Mouse (Mus musculus): Measurements from ENCODE around the gene Sept12. TPM values are rescaled to one million over a fixed set of nuclear protein-coding genes. Genes with fewer than 3 reads are reported as not detected.

The Sept12 gene
- polyA plus RNA-seq, 1 experiment from 2014 or later: not detected

- H3K27ac ChIP-seq (replicated peaks): no peak overlapping the region
These were observed 10.4 kb upstream of the Sept12 start for GRCm38 (mm10) chr16:5008076-5008475.

GRCm38 (mm10) chr16:5007492-5007891, 9.8 kb upstream of the Sept12 start:
- Histone ChIP-seq H3K9me3 (no peaks in the 10 kb centered on the region), H3K27ac (replicated peaks) (no peak overlapping the region), H3K27me3 (no peaks in the 10 kb centered on the region), H3K4me1 (replicated peaks) (peaks cover 17% of the 10 kb centered on the region), H3K4me2 (no peak overlapping the region), H3K4me3 (no peak overlapping the region), H3K36me3 (peaks cover 25% of the 10 kb centered on the region), H3K9ac (no peak overlapping the region)
- 53% methylated on average over 6 of the region's 6 CpGs for WGBS
- no peak for ATAC-seq (ENCODE audit: low read depth)

More at GRCm38 (mm10) chr16:5008076-5008475, 10.4 kb upstream of the Sept12 start:
- Histone ChIP-seq H3K4me2 (no peak overlapping the region), H3K36me3 (peaks cover 25% of the 10 kb centered on the region), H3K27me3 (no peaks in the 10 kb centered on the region), H3K4me1 (replicated peaks) (peaks cover 22% of the 10 kb centered on the region), H3K4me3 (no peak overlapping the region), H3K9me3 (no peaks in the 10 kb centered on the region), H3K9ac (no peak overlapping the region)
- no peak for ATAC-seq (ENCODE audit: low read depth)
- 84% methylated on average over 12 of the region's 12 CpGs for WGBS

- no peak within 1 kb of the TSS for H3K27ac ChIP-seq (replicated peaks)
- 60% methylated on average over 5 of the region's 5 CpGs for WGBS
- ATAC-seq (ENCODE audit: low read depth): no peak
These were observed 9.4 kb upstream of the Sept12 start, which contains the start of gene Smim22 for GRCm38 (mm10) chr16:5007067-5007466. Gene Smim22 (plus strand): TSS chr16:5007288.

GRCm38 (mm10) chr16:5000611-5001010, 3.0 kb upstream of the Sept12 start:
- H3K27me3 ChIP-seq: no peaks in the 10 kb centered on the region
- H3K4me3 ChIP-seq: no peak overlapping the region
- no peak overlapping the region for H3K9ac ChIP-seq
- no peaks in the 10 kb centered on the region for H3K36me3 ChIP-seq
- ATAC-seq (ENCODE audit: low read depth): no peak
- WGBS: 71% methylated on average over 3 of the region's 3 CpGs
- H3K9me3 ChIP-seq: no peaks in the 10 kb centered on the region
- H3K4me2 ChIP-seq: no peak overlapping the region
- H3K4me1 ChIP-seq (replicated peaks): no peaks in the 10 kb centered on the region
- no peak overlapping the region for H3K27ac ChIP-seq (replicated peaks)

More at GRCm38 (mm10) chr16:5007067-5007466, 9.4 kb upstream of the Sept12 start, which contains the start of gene Smim22:
- Histone ChIP-seq H3K9me3 (no peaks in the 10 kb centered on the region), H3K27me3 (no peaks in the 10 kb centered on the region), H3K4me1 (replicated peaks) (peaks cover 13% of the 10 kb centered on the region), H3K36me3 (peaks cover 25% of the 10 kb centered on the region), H3K9ac (no peak within 1 kb of the TSS), H3K4me3 (no peak within 1 kb of the TSS), H3K4me2 (no peak within 1 kb of the TSS)

GRCm38 (mm10) chr16:4998984-4999383, 1.3 kb upstream of the Sept12 start:
- H3K4me2 ChIP-seq: no peak overlapping the region
- no peaks in the 10 kb centered on the region for H3K9me3 ChIP-seq
- no peaks in the 10 kb centered on the region for H3K27me3 ChIP-seq
- no peaks in the 10 kb centered on the region for H3K36me3 ChIP-seq
- no peak overlapping the region for H3K27ac ChIP-seq (replicated peaks)
- H3K9ac ChIP-seq: no peak overlapping the region
- H3K4me3 ChIP-seq: no peak overlapping the region
- 67% methylated on average over 1 of the region's 1 CpGs for WGBS
- no peaks in the 10 kb centered on the region for H3K4me1 ChIP-seq (replicated peaks)
- ATAC-seq (ENCODE audit: low read depth): no peak

GRCm38 (mm10) chr16:4993276-4993675, 4.4 kb downstream of the Sept12 start:
- WGBS: 82% methylated on average over 4 of the region's 4 CpGs
- no peaks in the 10 kb centered on the region for H3K4me1 ChIP-seq (replicated peaks)
- no peaks in the 10 kb centered on the region for H3K9me3 ChIP-seq
- ATAC-seq (ENCODE audit: low read depth): no peak
- H3K4me2 ChIP-seq: no peak overlapping the region
- no peak overlapping the region for H3K4me3 ChIP-seq
- H3K36me3 ChIP-seq: no peaks in the 10 kb centered on the region
- H3K27ac ChIP-seq (replicated peaks): no peak overlapping the region
- H3K27me3 ChIP-seq: no peaks in the 10 kb centered on the region
- H3K9ac ChIP-seq: no peak overlapping the region

- H3K27me3 ChIP-seq: no peaks in the 10 kb centered on the region
- ATAC-seq (ENCODE audit: low read depth): no peak
- H3K36me3 ChIP-seq: no peaks in the 10 kb centered on the region
- no peak overlapping the region for H3K9ac ChIP-seq
- no peaks in the 10 kb centered on the region for H3K4me1 ChIP-seq (replicated peaks)
- 91% methylated on average over 12 of the region's 12 CpGs for WGBS
- no peak overlapping the region for H3K27ac ChIP-seq (replicated peaks)
- H3K4me2 ChIP-seq: no peak overlapping the region
- H3K4me3 ChIP-seq: no peak overlapping the region
- no peaks in the 10 kb centered on the region for H3K9me3 ChIP-seq
These were observed 12.9 kb downstream of the Sept12 start for GRCm38 (mm10) chr16:4984717-4985116.

GRCm38 (mm10) chr16:4979755-4980380, 17.8 kb downstream of the Sept12 start:
- no peaks in the 10 kb centered on the region for H3K4me1 ChIP-seq (replicated peaks)
- no peak overlapping the region for H3K27ac ChIP-seq (replicated peaks)
- no peak for ATAC-seq (ENCODE audit: low read depth)
- WGBS: 72% methylated on average over 4 of the region's 4 CpGs
- H3K4me2 ChIP-seq: no peak overlapping the region
- H3K36me3 ChIP-seq: no peaks in the 10 kb centered on the region
- no peaks in the 10 kb centered on the region for H3K27me3 ChIP-seq
- no peak overlapping the region for H3K9ac ChIP-seq
- H3K4me3 ChIP-seq: no peak overlapping the region
- H3K9me3 ChIP-seq: no peaks in the 10 kb centered on the region

GRCm38 (mm10) chr16:4978275-4979051, 19.2 kb downstream of the Sept12 start:
- 79% methylated on average over 5 of the region's 5 CpGs for WGBS
- no peak overlapping the region for H3K27ac ChIP-seq (replicated peaks)
- no peaks in the 10 kb centered on the region for H3K4me1 ChIP-seq (replicated peaks)
- no peaks in the 10 kb centered on the region for H3K36me3 ChIP-seq
- no peak overlapping the region for H3K4me3 ChIP-seq
- no peak overlapping the region for H3K9ac ChIP-seq
- ATAC-seq (ENCODE audit: low read depth): no peak
- H3K27me3 ChIP-seq: no peaks in the 10 kb centered on the region
- H3K9me3 ChIP-seq: no peaks in the 10 kb centered on the region
- no peak overlapping the region for H3K4me2 ChIP-seq

GRCm38 (mm10) chr16:4976180-4976579, 21.5 kb downstream of the Sept12 start:
- Histone ChIP-seq H3K4me3 (no peak overlapping the region), H3K9ac (no peak overlapping the region), H3K27me3 (no peaks in the 10 kb centered on the region), H3K36me3 (peaks cover 7% of the 10 kb centered on the region; the same call in 1 of the 2 replicates), H3K4me2 (no peak overlapping the region), H3K4me1 (replicated peaks) (no peaks in the 10 kb centered on the region), H3K9me3 (no peaks in the 10 kb centered on the region), H3K27ac (replicated peaks) (no peak overlapping the region)
- 79% methylated on average over 2 of the region's 2 CpGs for WGBS
- no peak for ATAC-seq (ENCODE audit: low read depth)

- no peak overlapping the region for H3K4me2 ChIP-seq
- H3K4me3 ChIP-seq: no peak overlapping the region
- 77% methylated on average over 5 of the region's 5 CpGs for WGBS
- ATAC-seq (ENCODE audit: low read depth): no peak
- H3K36me3 ChIP-seq: peaks cover 8% of the 10 kb centered on the region; the same call in 1 of the 2 replicates
- H3K4me1 ChIP-seq (replicated peaks): no peaks in the 10 kb centered on the region
- H3K9me3 ChIP-seq: no peaks in the 10 kb centered on the region
- H3K27ac ChIP-seq (replicated peaks): no peak overlapping the region
- no peak overlapping the region for H3K9ac ChIP-seq
- H3K27me3 ChIP-seq: no peaks in the 10 kb centered on the region
These were observed 23.1 kb downstream of the Sept12 start for GRCm38 (mm10) chr16:4974521-4974920.

GRCm38 (mm10) chr16:4971626-4972025, 26.0 kb downstream of the Sept12 start:
- Histone ChIP-seq H3K9ac (no peak overlapping the region), H3K27me3 (no peaks in the 10 kb centered on the region), H3K9me3 (no peaks in the 10 kb centered on the region), H3K4me1 (replicated peaks) (no peaks in the 10 kb centered on the region), H3K4me2 (no peak overlapping the region), H3K36me3 (peaks cover 14% of the 10 kb centered on the region; the same call in 1 of the 2 replicates), H3K4me3 (no peak overlapping the region), H3K27ac (replicated peaks) (no peak overlapping the region)
- ATAC-seq (ENCODE audit: low read depth): no peak
- 85% methylated on average over 4 of the region's 4 CpGs for WGBS
